In the genomic region with DNA sequence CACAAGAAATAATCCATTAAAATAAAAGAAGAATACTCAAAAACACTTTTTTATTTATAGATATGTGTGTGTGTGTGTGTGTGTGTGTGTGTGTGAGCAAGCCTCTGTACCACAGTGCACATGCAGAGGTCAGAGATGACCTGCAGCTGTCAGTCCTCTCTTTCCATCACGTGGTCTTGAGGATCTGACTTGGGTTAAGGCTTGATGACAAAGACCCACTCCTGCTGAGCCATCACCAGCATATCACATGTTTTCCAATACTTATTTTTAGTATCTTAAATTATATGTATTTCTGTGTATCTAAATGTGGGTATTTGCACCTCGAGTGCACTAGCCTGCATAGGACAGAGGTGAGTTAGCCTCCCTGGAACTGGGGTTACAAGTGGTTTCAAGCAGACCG, we compare ENCODE assay signal across 23 mouse cellular contexts. TPM values are rescaled to one million over a fixed set of nuclear protein-coding genes. Genes with fewer than 3 reads are reported as not detected.
DNase-seq lines count a peak whose midpoint lies in the region; ATAC-seq and TF ChIP-seq lines count a peak whose summit lies in the region.
"Had no signal": no experiment of that assay in that cellular context is flagged by ENCODE, and none has a peak within 500 bp of the region (broad histone marks: within the 10 kb centered on the region; RNA-seq: fewer than 3 reads in every experiment).

No protein-coding gene starts in this region.

- ATAC-seq in kidney, embryonic 16.5 days (ENCODE audit: low FRiP score, low TSS enrichment), result no peak
- no peak for ATAC-seq in liver, postnatal 0 days
- ATAC-seq: forebrain, embryonic 13.5 days; inflammation-experienced regulatory T-cells, adult 6 months had no signal

- H3K36me3 ChIP-seq in kidney, embryonic 16.5 days (ENCODE audit: insufficient read depth, low read length), result peaks cover 42% of the 10 kb centered on the region
- H3K36me3 ChIP-seq in liver, postnatal 0 days (replicated peaks; ENCODE audit: insufficient read depth, low read length), result peaks cover 68% of the 10 kb centered on the region

- TF ChIP-seq CTCF in liver, postnatal 0 days (IDR thresholded peaks at IDR 0.05; ENCODE audit: low read depth), result no peak

- peak overlapping the region; percentile 65 for H3K27ac ChIP-seq in kidney, embryonic 16.5 days (ENCODE audit: low read length)
- peak overlapping the region; percentile 93; the same call in 1 of the 2 replicates for H3K27ac ChIP-seq in liver, postnatal 0 days (ENCODE audit: low read depth)
- H3K27ac ChIP-seq: forebrain, embryonic 13.5 days; hindbrain, embryonic 15.5 days; neural tube, embryonic 15.5 days had no signal

- no peak overlapping the region for H3K4me2 ChIP-seq in kidney, embryonic 16.5 days (replicated peaks; ENCODE audit: low read depth, low read length)
- H3K4me2 ChIP-seq in liver, postnatal 0 days (ENCODE audit: low read depth, low read length), result no peak overlapping the region
- H3K4me2 ChIP-seq: forebrain, embryonic 13.5 days; heart, embryonic 12.5 days; hindbrain, embryonic 15.5 days; neural tube, embryonic 15.5 days had no signal

- TF ChIP-seq EP300 in liver, postnatal 0 days (IDR thresholded peaks at IDR 0.05; ENCODE audit: low read depth), result no peak

- no peak for DNase-seq in kidney, postnatal 25 days
- peak; percentile 10 for DNase-seq in 3T3-L1 (ENCODE audit: low read depth, low spot score)
- DNase-seq in 416B (ENCODE audit: low read depth), result peak; percentile 24
- DNase-seq in liver, postnatal 0 days, result no peak
- DNase-seq in spleen, postnatal 36 days (ENCODE audit: low spot score in 2 of 2), result no peak
- no peak for DNase-seq in spleen, adult 12 weeks (ENCODE audit: low spot score)
- DNase-seq: adrenal gland, postnatal 25 days; cerebellum, adult 18-20 months; cerebellum, postnatal 14 days; gastrocnemius, postnatal 36 days; heart, adult 2 months; layer of hippocampus, postnatal 36 days; left cerebral cortex, postnatal 4 days; lung, adult 2 months; midbrain, embryonic 14.5 days; right cerebral cortex, postnatal 25 days; thymus, postnatal 4 days had no signal

- peaks cover 28% of the 10 kb centered on the region for H3K4me1 ChIP-seq in kidney, embryonic 16.5 days (ENCODE audit: insufficient read depth, low read length)
- H3K4me1 ChIP-seq in liver, postnatal 0 days (ENCODE audit: insufficient read depth), result peaks cover 12% of the 10 kb centered on the region; the same call in 1 of the 2 replicates
- H3K4me1 ChIP-seq: forebrain, embryonic 13.5 days; hindbrain, embryonic 15.5 days had no signal

- no peaks in the 10 kb centered on the region for H3K9me3 ChIP-seq in kidney, embryonic 16.5 days (ENCODE audit: low read length)
- no peaks in the 10 kb centered on the region for H3K9me3 ChIP-seq in liver, postnatal 0 days (ENCODE audit: low read length)
- H3K9me3 ChIP-seq: forebrain, embryonic 13.5 days; heart, embryonic 12.5 days; hindbrain, embryonic 15.5 days; neural tube, embryonic 15.5 days had no signal

- H3K4me3 ChIP-seq in kidney, embryonic 16.5 days (ENCODE audit: low read length), result no peak overlapping the region
- H3K4me3 ChIP-seq in liver, postnatal 0 days (ENCODE audit: low read depth, low read length), result no peak overlapping the region
- H3K4me3 ChIP-seq: forebrain, embryonic 13.5 days; heart, adult 2 months; heart, embryonic 12.5 days; hindbrain, embryonic 15.5 days; neural tube, embryonic 15.5 days had no signal

- H3K27me3 ChIP-seq in kidney, embryonic 16.5 days (ENCODE audit: insufficient read depth, low read length), result no peaks in the 10 kb centered on the region
- no peaks in the 10 kb centered on the region for H3K27me3 ChIP-seq in liver, postnatal 0 days (ENCODE audit: insufficient read depth, low read length)
- H3K27me3 ChIP-seq: forebrain, embryonic 13.5 days; heart, embryonic 12.5 days; hindbrain, embryonic 15.5 days; neural tube, embryonic 15.5 days had no signal

- 49% methylated on average over 3 of the region's 3 CpGs for WGBS in kidney, embryonic 16.5 days
- 79% methylated on average over 3 of the region's 3 CpGs for WGBS in liver, postnatal 0 days (ENCODE audit: insufficient replicate concordance)

- H3K9ac ChIP-seq in kidney, embryonic 16.5 days (replicated peaks; ENCODE audit: low read length), result no peak overlapping the region
- no peak overlapping the region for H3K9ac ChIP-seq in liver, postnatal 0 days (replicated peaks)
- H3K9ac ChIP-seq: forebrain, embryonic 13.5 days; heart, embryonic 12.5 days; hindbrain, embryonic 15.5 days; neural tube, embryonic 15.5 days had no signal

RNA-seq across cellular contexts. Expression of a gene that starts 14.7 kb away (rescaled TPM):
- 19.9 and 21.1 TPM in 2 replicates for polyA plus RNA-seq in kidney, embryonic 16.5 days (2015; fragmentation: Nextera tagmentation; extraction: Ambion mirVana)
- polyA plus RNA-seq in liver, postnatal 0 days (2015; fragmentation: Nextera tagmentation; extraction: Ambion mirVana), result 6.1 and 6.6 TPM in 2 replicates

Comparison
In these comparisons a context has a peak if more than half of its experiments do, and no peak if none do; other contexts are left out.
1. DNase-seq: peak in 3T3-L1 (single experiment) and 416B (single experiment); none in kidney, postnatal 25 days (0 of 2), liver, postnatal 0 days (single experiment), spleen, postnatal 36 days (0 of 2) and spleen, adult 12 weeks (single experiment).